Mouse (Mus musculus) testis, adult 10 weeks (tissue): Measurements from ENCODE around the gene Invs. TPM values are rescaled to one million over a fixed set of nuclear protein-coding genes. Genes with fewer than 3 reads are reported as not detected.

Experiments used
- polyA plus RNA-seq: library from polyadenylated mRNA; stranded (reverse); fragments of 350-450 nt; fragmentation: Illumina TruSeq; extraction: RNeasy Lipid Tissue Mini Kit (QIAGEN cat#74804); gene quantifications from one replicate; pipeline ENCODE4 v1.2.3, GENCODE M21; 2014; ENCODE audit warnings: low read depth, low replicate concordance

Invs gene
- 3.5 TPM for polyA plus RNA-seq

GRCm38 (mm10) chr4:48279498-48280134 lies at the start of gene Invs, which contains the start of gene Erp44:
Invs (plus strand) TSS chr4:48279760.
Erp44 (minus strand) TSS chr4:48279558.

GRCm38 (mm10) chr4:48472792-48473650 lies 193.5 kb downstream of the Invs start, which contains the start of gene Tex10:
Tex10 (minus strand) TSS chr4:48473459.

Other genes starting within 250 kb of the Invs start
- gene Nr4a3, start 234.6 kb upstream of the Invs start, polyA plus RNA-seq, result 1.1 TPM
- 49.7 TPM for gene Stx17, start 154.8 kb upstream of the Invs start, polyA plus RNA-seq
- gene Erp44, start 202 bp upstream of the Invs start, polyA plus RNA-seq, result 94.3 TPM
- gene Tex10, start 193.7 kb downstream of the Invs start, polyA plus RNA-seq, result 169 TPM